Mouse (Mus musculus): ENCODE measurements around the gene Chrng. TPM values are rescaled to one million over a fixed set of nuclear protein-coding genes. Genes with fewer than 3 reads are reported as not detected.

Gene Chrng
- not detected in 2 replicates for polyA plus RNA-seq (2014; fragmentation: Nextera tagmentation; extraction: Ambion mirVana)

- WGBS, result 88% methylated on average over 7 of the region's 7 CpGs
- Histone ChIP-seq H3K4me1 (ENCODE audit: control insufficient read depth, insufficient read depth, low read length) (no peaks in the 10 kb centered on the region), H3K9ac (ENCODE audit: low read length) (no peak within 1 kb of the TSS), H3K4me2 (no peak within 1 kb of the TSS), H3K9me3 (ENCODE audit: control insufficient read depth, low read length) (no peaks in the 10 kb centered on the region), H3K27ac (ENCODE audit: low read depth, low read length) (no peak within 1 kb of the TSS), H3K36me3 (ENCODE audit: control insufficient read depth, insufficient read depth, low read length) (no peaks in the 10 kb centered on the region), H3K27me3 (ENCODE audit: control insufficient read depth, insufficient read depth, low read length) (peaks cover 2% of the 10 kb centered on the region; the same call in 1 of the 2 replicates), H3K4me3 (ENCODE audit: low read depth, low read length) (no peak within 1 kb of the TSS)
- DNase-seq (ENCODE audit: low spot score, missing footprints) (no peak), ATAC-seq (ENCODE audit: low FRiP score) (no peak)
Measured at GRCm38 (mm10) chr1:87204465-87204864, at the start of gene Chrng. TSS of gene Chrng (plus strand) at chr1:87204657.

GRCm38 (mm10) chr1:87155531-87156198 is 48.8 kb upstream of the Chrng start:
- ATAC-seq (ENCODE audit: low FRiP score) (peak; percentile 47; the same call in 1 of the 2 replicates), DNase-seq (ENCODE audit: low spot score, missing footprints) (peak; percentile 94)
- Histone ChIP-seq H3K36me3 (ENCODE audit: control insufficient read depth, insufficient read depth, low read length) (no peaks in the 10 kb centered on the region), H3K9me3 (ENCODE audit: control insufficient read depth, low read length) (no peaks in the 10 kb centered on the region), H3K4me3 (ENCODE audit: low read depth, low read length) (peak overlapping the region; percentile 31), H3K27me3 (ENCODE audit: control insufficient read depth, insufficient read depth, low read length) (peaks cover 73% of the 10 kb centered on the region), H3K4me2 (peak overlapping the region; percentile 46), H3K9ac (ENCODE audit: low read length) (peak overlapping the region; percentile 17), H3K4me1 (ENCODE audit: control insufficient read depth, insufficient read depth, low read length) (peaks cover 7% of the 10 kb centered on the region; the same call in 1 of the 2 replicates), H3K27ac (ENCODE audit: low read depth, low read length) (no peak overlapping the region)
- WGBS, result under 1% methylated on average over 39 of the region's 56 CpGs

GRCm38 (mm10) chr1:87156199-87156587 is 48.3 kb upstream of the Chrng start, which contains the start of gene Ecel1:
TSS of gene Ecel1 (minus strand) at chr1:87156521.
- no peaks in the 10 kb centered on the region for H3K36me3 ChIP-seq (ENCODE audit: control insufficient read depth, insufficient read depth, low read length)
- H3K4me3 ChIP-seq (ENCODE audit: low read depth, low read length), result peak within 1 kb of the TSS; percentile 31
- no peaks in the 10 kb centered on the region for H3K9me3 ChIP-seq (ENCODE audit: control insufficient read depth, low read length)
- ATAC-seq (ENCODE audit: low FRiP score) (peak; percentile 38; the same call in 1 of the 2 replicates), DNase-seq (ENCODE audit: low spot score, missing footprints) (peak; percentile 92)
- H3K4me1 ChIP-seq (ENCODE audit: control insufficient read depth, insufficient read depth, low read length), result peaks cover 7% of the 10 kb centered on the region; the same call in 1 of the 2 replicates
- WGBS, result 3% methylated on average over 11 of the region's 12 CpGs
- H3K9ac ChIP-seq (ENCODE audit: low read length), result peak within 1 kb of the TSS; percentile 17
- no peak within 1 kb of the TSS for H3K27ac ChIP-seq (ENCODE audit: low read depth, low read length)
- peak within 1 kb of the TSS; percentile 46 for H3K4me2 ChIP-seq
- peaks cover 73% of the 10 kb centered on the region for H3K27me3 ChIP-seq (ENCODE audit: control insufficient read depth, insufficient read depth, low read length)

- no peak for ATAC-seq (ENCODE audit: low FRiP score)
- H3K4me1 ChIP-seq (ENCODE audit: control insufficient read depth, insufficient read depth, low read length), result peaks cover 3% of the 10 kb centered on the region; the same call in 1 of the 2 replicates
- H3K27ac ChIP-seq (ENCODE audit: low read depth, low read length), result no peak overlapping the region
- no peaks in the 10 kb centered on the region for H3K36me3 ChIP-seq (ENCODE audit: control insufficient read depth, insufficient read depth, low read length)
- no peak overlapping the region for H3K9ac ChIP-seq (ENCODE audit: low read length)
- WGBS, result 80% methylated on average over 3 of the region's 3 CpGs
- DNase-seq (ENCODE audit: low spot score, missing footprints), result no peak
- no peaks in the 10 kb centered on the region for H3K9me3 ChIP-seq (ENCODE audit: control insufficient read depth, low read length)
- no peak overlapping the region for H3K4me2 ChIP-seq
- peaks cover 43% of the 10 kb centered on the region for H3K27me3 ChIP-seq (ENCODE audit: control insufficient read depth, insufficient read depth, low read length)
- no peak overlapping the region for H3K4me3 ChIP-seq (ENCODE audit: low read depth, low read length)
Measured at GRCm38 (mm10) chr1:87159396-87159795, 45.1 kb upstream of the Chrng start.

- peak; percentile 55 for ATAC-seq (ENCODE audit: low FRiP score)
- DNase-seq (ENCODE audit: low spot score, missing footprints), result no peak
- Histone ChIP-seq H3K4me3 (ENCODE audit: low read depth, low read length) (no peak overlapping the region), H3K9ac (ENCODE audit: low read length) (no peak overlapping the region), H3K27me3 (ENCODE audit: control insufficient read depth, insufficient read depth, low read length) (no peaks in the 10 kb centered on the region; the same call in 1 of the 2 replicates), H3K4me2 (no peak overlapping the region), H3K9me3 (ENCODE audit: control insufficient read depth, low read length) (no peaks in the 10 kb centered on the region), H3K36me3 (ENCODE audit: control insufficient read depth, insufficient read depth, low read length) (no peaks in the 10 kb centered on the region), H3K4me1 (ENCODE audit: control insufficient read depth, insufficient read depth, low read length) (no peaks in the 10 kb centered on the region), H3K27ac (ENCODE audit: low read depth, low read length) (no peak overlapping the region)
- WGBS, result 47% methylated on average over 11 of the region's 11 CpGs
Measured at GRCm38 (mm10) chr1:87164164-87164795, 40.2 kb upstream of the Chrng start.

GRCm38 (mm10) chr1:87164796-87165184 is 39.7 kb upstream of the Chrng start:
- DNase-seq (ENCODE audit: low spot score, missing footprints) (no peak), ATAC-seq (ENCODE audit: low FRiP score) (no peak)
- Histone ChIP-seq H3K27ac (ENCODE audit: low read depth, low read length) (no peak overlapping the region), H3K36me3 (ENCODE audit: control insufficient read depth, insufficient read depth, low read length) (no peaks in the 10 kb centered on the region), H3K4me1 (ENCODE audit: control insufficient read depth, insufficient read depth, low read length) (no peaks in the 10 kb centered on the region), H3K4me3 (ENCODE audit: low read depth, low read length) (no peak overlapping the region), H3K9me3 (ENCODE audit: control insufficient read depth, low read length) (no peaks in the 10 kb centered on the region), H3K27me3 (ENCODE audit: control insufficient read depth, insufficient read depth, low read length) (no peaks in the 10 kb centered on the region; the same call in 1 of the 2 replicates), H3K9ac (ENCODE audit: low read length) (no peak overlapping the region), H3K4me2 (no peak overlapping the region)
- WGBS, result 51% methylated on average over 9 of the region's 9 CpGs

- Histone ChIP-seq H3K9me3 (ENCODE audit: control insufficient read depth, low read length) (no peaks in the 10 kb centered on the region), H3K27me3 (ENCODE audit: control insufficient read depth, insufficient read depth, low read length) (no peaks in the 10 kb centered on the region), H3K36me3 (ENCODE audit: control insufficient read depth, insufficient read depth, low read length) (no peaks in the 10 kb centered on the region), H3K4me1 (ENCODE audit: control insufficient read depth, insufficient read depth, low read length) (peaks cover 7% of the 10 kb centered on the region), H3K27ac (ENCODE audit: low read depth, low read length) (no peak overlapping the region), H3K4me3 (ENCODE audit: low read depth, low read length) (no peak overlapping the region), H3K4me2 (0 out of 2 replicates have a peak overlapping the region, but pooled peaks have one; percentile 0), H3K9ac (ENCODE audit: low read length) (no peak overlapping the region)
- 10% methylated on average over 17 of the region's 19 CpGs for WGBS
- ATAC-seq (ENCODE audit: low FRiP score), result peak; percentile 51
- DNase-seq (ENCODE audit: low spot score, missing footprints), result peak; percentile 80
Measured at GRCm38 (mm10) chr1:87170458-87170857, 34.0 kb upstream of the Chrng start.

GRCm38 (mm10) chr1:87171312-87171711 is 33.1 kb upstream of the Chrng start:
- Histone ChIP-seq H3K4me1 (ENCODE audit: control insufficient read depth, insufficient read depth, low read length) (peaks cover 7% of the 10 kb centered on the region), H3K27ac (ENCODE audit: low read depth, low read length) (no peak overlapping the region), H3K9ac (ENCODE audit: low read length) (no peak overlapping the region), H3K36me3 (ENCODE audit: control insufficient read depth, insufficient read depth, low read length) (no peaks in the 10 kb centered on the region), H3K9me3 (ENCODE audit: control insufficient read depth, low read length) (no peaks in the 10 kb centered on the region), H3K4me3 (ENCODE audit: low read depth, low read length) (no peak overlapping the region), H3K27me3 (ENCODE audit: control insufficient read depth, insufficient read depth, low read length) (no peaks in the 10 kb centered on the region), H3K4me2 (no peak overlapping the region)
- peak; percentile 90 for DNase-seq (ENCODE audit: low spot score, missing footprints)
- WGBS, result 96% methylated on average over 1 of the region's 1 CpGs
- ATAC-seq (ENCODE audit: low FRiP score), result no peak

GRCm38 (mm10) chr1:87172316-87172715 is 32.1 kb upstream of the Chrng start:
- no peaks in the 10 kb centered on the region for H3K36me3 ChIP-seq (ENCODE audit: control insufficient read depth, insufficient read depth, low read length)
- H3K4me2 ChIP-seq, result no peak overlapping the region
- peaks cover 7% of the 10 kb centered on the region for H3K4me1 ChIP-seq (ENCODE audit: control insufficient read depth, insufficient read depth, low read length)
- no peak for ATAC-seq (ENCODE audit: low FRiP score)
- H3K27ac ChIP-seq (ENCODE audit: low read depth, low read length), result no peak overlapping the region
- no peaks in the 10 kb centered on the region for H3K27me3 ChIP-seq (ENCODE audit: control insufficient read depth, insufficient read depth, low read length)
- WGBS, result 48% methylated on average over 9 of the region's 9 CpGs
- no peak overlapping the region for H3K4me3 ChIP-seq (ENCODE audit: low read depth, low read length)
- DNase-seq (ENCODE audit: low spot score, missing footprints), result peak; percentile 70
- no peak overlapping the region for H3K9ac ChIP-seq (ENCODE audit: low read length)
- H3K9me3 ChIP-seq (ENCODE audit: control insufficient read depth, low read length), result no peaks in the 10 kb centered on the region
